Comparison of ENCODE assay signal across 21 mouse cellular contexts in the genomic region with DNA sequence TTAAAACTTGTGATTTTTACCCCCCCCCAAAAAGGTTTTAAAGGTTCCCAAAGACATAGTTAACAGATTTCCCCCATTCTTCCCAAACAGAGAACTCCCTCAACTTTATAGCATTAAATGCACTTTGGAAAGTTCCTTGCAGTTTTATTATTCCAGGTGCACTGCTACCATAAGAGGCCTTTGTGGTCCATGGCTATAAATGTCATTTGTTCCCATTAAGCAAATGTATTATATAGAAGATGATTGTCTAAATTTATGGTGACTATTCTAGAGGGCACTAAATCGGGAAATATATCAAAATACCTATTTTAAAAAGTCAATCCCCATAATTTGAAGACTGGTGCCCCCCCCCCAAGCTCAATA.
DNase-seq lines count a peak whose midpoint lies in the region; ATAC-seq and TF ChIP-seq lines count a peak whose summit lies in the region.
"Had no signal": no experiment of that assay in that cellular context is flagged by ENCODE, and none has a peak within 500 bp of the region (broad histone marks: within the 10 kb centered on the region; RNA-seq: fewer than 3 reads in every experiment).

No protein-coding gene starts in this region.

- H3K4me1 ChIP-seq in intestine, postnatal 0 days (replicated peaks; ENCODE audit: control insufficient read depth, insufficient read depth, low read length), result no peaks in the 10 kb centered on the region
- H3K4me1 ChIP-seq in intestine, embryonic 16.5 days (ENCODE audit: control insufficient read depth, insufficient read depth, low read length), result no peaks in the 10 kb centered on the region
- peaks cover 18% of the 10 kb centered on the region; the same call in 1 of the 2 replicates for H3K4me1 ChIP-seq in limb, embryonic 12.5 days (replicated peaks)
- peaks cover 3% of the 10 kb centered on the region for H3K4me1 ChIP-seq in limb, embryonic 14.5 days (ENCODE audit: control insufficient read depth, insufficient read depth, low read length)
- H3K4me1 ChIP-seq: embryonic facial prominence, embryonic 13.5 days; embryonic facial prominence, embryonic 15.5 days; forebrain, embryonic 10.5 days; forebrain, embryonic 12.5 days had no signal

- H3K9ac ChIP-seq in intestine, postnatal 0 days (ENCODE audit: low read depth, low read length), result no peak overlapping the region
- no peak overlapping the region for H3K9ac ChIP-seq in intestine, embryonic 16.5 days (ENCODE audit: low read depth, low read length)
- H3K9ac ChIP-seq in limb, embryonic 12.5 days (replicated peaks), result no peak overlapping the region
- H3K9ac ChIP-seq in limb, embryonic 14.5 days (ENCODE audit: low read depth, low read length, severe bottlenecking), result no peak overlapping the region
- H3K9ac ChIP-seq: embryonic facial prominence, embryonic 13.5 days; embryonic facial prominence, embryonic 15.5 days; forebrain, embryonic 12.5 days had no signal

- peaks cover 14% of the 10 kb centered on the region for H3K36me3 ChIP-seq in intestine, postnatal 0 days (ENCODE audit: control insufficient read depth, insufficient read depth)
- no peaks in the 10 kb centered on the region for H3K36me3 ChIP-seq in intestine, embryonic 16.5 days (ENCODE audit: control insufficient read depth, insufficient read depth, low read length)
- no peaks in the 10 kb centered on the region for H3K36me3 ChIP-seq in limb, embryonic 12.5 days
- no peaks in the 10 kb centered on the region for H3K36me3 ChIP-seq in limb, embryonic 14.5 days (ENCODE audit: control insufficient read depth, insufficient read depth, low read length)
- H3K36me3 ChIP-seq: embryonic facial prominence, embryonic 13.5 days; embryonic facial prominence, embryonic 15.5 days; forebrain, embryonic 12.5 days had no signal

- peak; percentile 31 for DNase-seq in forelimb bud, embryonic 11.5 days (ENCODE audit: low read depth, low spot score)
- peak; percentile 23 for DNase-seq in limb, embryonic 14.5 days (ENCODE audit: low spot score)
- no peak for DNase-seq in kidney, adult 11 months
- DNase-seq in left cerebral cortex, postnatal 4 days, result no peak
- DNase-seq: cerebellum, adult 11 months; cerebellum, adult 18-20 months; cerebellum, adult 8-10 months; cerebellum, adult 9-11 months; cerebellum, postnatal 14 days; cerebellum, postnatal 36 days; embryo, embryonic 11 days had no signal

- intact Hi-C loops in left cerebral cortex, postnatal 4 days (cut with DNase I), result no loop called here

- 0 out of 2 replicates have a peak, but pooled peaks have one; percentile 28 for ATAC-seq in intestine, postnatal 0 days
- ATAC-seq in intestine, embryonic 16.5 days, result no peak
- 0 out of 2 replicates have a peak, but pooled peaks have one; percentile 41 for ATAC-seq in limb, embryonic 12.5 days (ENCODE audit: insufficient number of reproducible peaks, insufficient read depth, low FRiP score, low TSS enrichment, low read depth)
- peak; percentile 68 for ATAC-seq in limb, embryonic 14.5 days (ENCODE audit: low FRiP score, low read depth)
- no peak for ATAC-seq in frontal cortex, adult (ENCODE audit: low TSS enrichment)
- ATAC-seq: forebrain, embryonic 14.5 days had no signal

- H3K27ac ChIP-seq in intestine, postnatal 0 days (ENCODE audit: low read depth, low read length), result no peak overlapping the region
- no peak overlapping the region for H3K27ac ChIP-seq in intestine, embryonic 16.5 days (ENCODE audit: low read length)
- H3K27ac ChIP-seq in limb, embryonic 12.5 days, result no peak overlapping the region
- no peak overlapping the region for H3K27ac ChIP-seq in limb, embryonic 14.5 days (replicated peaks; ENCODE audit: low read depth, low read length)
- H3K27ac ChIP-seq: embryonic facial prominence, embryonic 13.5 days; embryonic facial prominence, embryonic 15.5 days; forebrain, embryonic 10.5 days; forebrain, embryonic 12.5 days had no signal

- H3K27me3 ChIP-seq in intestine, postnatal 0 days (replicated peaks; ENCODE audit: control insufficient read depth, insufficient read depth, low read length), result no peaks in the 10 kb centered on the region
- no peaks in the 10 kb centered on the region for H3K27me3 ChIP-seq in intestine, embryonic 16.5 days (replicated peaks; ENCODE audit: control insufficient read depth, insufficient read depth, low read length)
- H3K27me3 ChIP-seq in limb, embryonic 12.5 days, result no peaks in the 10 kb centered on the region
- no peaks in the 10 kb centered on the region for H3K27me3 ChIP-seq in limb, embryonic 14.5 days (ENCODE audit: control insufficient read depth, insufficient read depth, low read length)
- H3K27me3 ChIP-seq: embryonic facial prominence, embryonic 13.5 days; embryonic facial prominence, embryonic 15.5 days; forebrain, embryonic 12.5 days had no signal

- no peak for TF ChIP-seq CTCF in intestine, postnatal 0 days (IDR thresholded peaks at IDR 0.05; ENCODE audit: low read depth)

- no peak for TF ChIP-seq POLR2A in limb, embryonic 14.5 days (IDR thresholded peaks at IDR 0.05; ENCODE audit: borderline replicate concordance, extremely low read depth, insufficient read depth, insufficient read length)

- no peak overlapping the region for H3K4me3 ChIP-seq in intestine, postnatal 0 days (ENCODE audit: low read depth, low read length)
- no peak overlapping the region for H3K4me3 ChIP-seq in intestine, embryonic 16.5 days (ENCODE audit: low read length)
- H3K4me3 ChIP-seq in limb, embryonic 12.5 days (replicated peaks), result no peak overlapping the region
- no peak overlapping the region for H3K4me3 ChIP-seq in limb, embryonic 14.5 days (replicated peaks; ENCODE audit: low read length)
- H3K4me3 ChIP-seq: embryonic facial prominence, embryonic 13.5 days; embryonic facial prominence, embryonic 15.5 days; erythroblast, embryonic 14.5 days; forebrain, embryonic 10.5 days; forebrain, embryonic 12.5 days had no signal

- H3K4me2 ChIP-seq in intestine, postnatal 0 days (replicated peaks; ENCODE audit: low read depth), result no peak overlapping the region
- H3K4me2 ChIP-seq in intestine, embryonic 16.5 days (ENCODE audit: low read depth, low read length), result no peak overlapping the region
- no peak overlapping the region for H3K4me2 ChIP-seq in limb, embryonic 12.5 days
- H3K4me2 ChIP-seq in limb, embryonic 14.5 days (replicated peaks; ENCODE audit: low read depth, low read length, severe bottlenecking), result no peak overlapping the region
- H3K4me2 ChIP-seq: embryonic facial prominence, embryonic 13.5 days; embryonic facial prominence, embryonic 15.5 days; forebrain, embryonic 12.5 days had no signal

- WGBS in intestine, postnatal 0 days, result 48% methylated on average over 1 of the region's 1 CpGs
- WGBS in intestine, embryonic 16.5 days, result 69% methylated on average over 1 of the region's 1 CpGs
- whole genome bisulfite sequencing in limb, embryonic 12.5 days, result 37% methylated on average over 1 of the region's 1 CpGs
- WGBS in limb, embryonic 14.5 days, result 25% methylated on average over 1 of the region's 1 CpGs

- no peaks in the 10 kb centered on the region for H3K9me3 ChIP-seq in intestine, postnatal 0 days (ENCODE audit: control insufficient read depth)
- H3K9me3 ChIP-seq in intestine, embryonic 16.5 days (ENCODE audit: control insufficient read depth, low read length), result no peaks in the 10 kb centered on the region
- no peaks in the 10 kb centered on the region for H3K9me3 ChIP-seq in limb, embryonic 12.5 days
- H3K9me3 ChIP-seq in limb, embryonic 14.5 days (ENCODE audit: control insufficient read depth, low read length), result no peaks in the 10 kb centered on the region
- H3K9me3 ChIP-seq: embryonic facial prominence, embryonic 13.5 days; embryonic facial prominence, embryonic 15.5 days; forebrain, embryonic 10.5 days; forebrain, embryonic 12.5 days had no signal

Comparison
In these comparisons a context has a peak if more than half of its experiments do, and no peak if none do; other contexts are left out.
1. ATAC-seq: peak in intestine, postnatal 0 days (single experiment), limb, embryonic 12.5 days (single experiment) and limb, embryonic 14.5 days (single experiment); none in intestine, embryonic 16.5 days (single experiment) and frontal cortex, adult (single experiment).
2. DNase-seq: peak in forelimb bud, embryonic 11.5 days (single experiment) and limb, embryonic 14.5 days (single experiment); none in kidney, adult 11 months (single experiment) and left cerebral cortex, postnatal 4 days (single experiment).